Mouse (Mus musculus): ENCODE data around the gene Myb. TPM values are rescaled to one million over a fixed set of nuclear protein-coding genes. Genes with fewer than 3 reads are reported as not detected.

Gene Myb
- total and polyA plus RNA-seq, 3 experiments = 11.1 to 24.0 (median 19.1) TPM

GRCm38 (mm10) chr10:21156953-21157499, 3.8 kb downstream of the Myb start:
- Histone ChIP-seq H3K9ac (ENCODE audit: insufficient read depth, low read depth) (no peak overlapping the region), H3K4me3 (replicated peaks in 1 of 3; ENCODE audit: low read depth in 2 of 3, low read length in 2 of 3, poor library complexity in 1 of 3) (no peak overlapping the region), H3K27ac (ENCODE audit: insufficient read depth, low read depth) (no peak overlapping the region), H3K27me3 (replicated peaks) (no peaks in the 10 kb centered on the region), H3K36me3 (replicated peaks in 1 of 2; ENCODE audit: control insufficient read depth in 1 of 2, insufficient read depth in 1 of 2, low read length in 1 of 2) (peaks cover 19 to 36% of the 10 kb centered on the region in 2 experiments), H3K4me1 (ENCODE audit: control insufficient read depth in 1 of 2, insufficient read depth in 2 of 2) (peaks cover 6 to 61% of the 10 kb centered on the region in 2 experiments), H3K79me2 (replicated peaks; ENCODE audit: control insufficient read depth, extremely low read depth, insufficient read depth, poor library complexity, severe bottlenecking) (peaks cover 15% of the 10 kb centered on the region), H3K4me2 (ENCODE audit: insufficient read depth, low read depth, poor library complexity, severe bottlenecking) (no peak overlapping the region), H3K9me3 (replicated peaks; ENCODE audit: low read length) (peaks cover under 1% of the 10 kb centered on the region)
- peak; percentile 45 for DNase-seq (ENCODE audit: extremely low read depth)
- dilution Hi-C loops (cut with MboI; ENCODE audit: extremely low pct_ligation_motif_present, extremely low pct_unique_long_range_greater_than_20kb, low sequenced_read_pairs) (no loop called here), in situ Hi-C loops (cut with MboI; ENCODE audit: low pct_ligation_motif_present, low pct_unique_long_range_greater_than_20kb, low sequenced_read_pairs) (no loop called here)
- TF ChIP-seq ZNF384 (IDR thresholded peaks at IDR 0.05; ENCODE audit: low read depth, low read length) (peak; percentile 54; the same call in 1 of the 2 replicates), TBP (conservative IDR thresholded peaks at IDR 0.05; ENCODE audit: low read depth, low read length) (no peak), CHD1 (IDR thresholded peaks at IDR 0.05; ENCODE audit: low read depth, low read length) (0 out of 2 replicates have a peak, but pooled peaks have one; percentile 11), TCF12 (IDR thresholded peaks at IDR 0.05; ENCODE audit: low read depth, low read length) (no peak), IRF4 (IDR thresholded peaks at IDR 0.05; ENCODE audit: low read depth, low read length) (0 out of 2 replicates have a peak, but pooled peaks have one; percentile 14), HCFC1 (IDR thresholded peaks at IDR 0.05; ENCODE audit: low read depth, low read length) (no peak), UBTF (IDR thresholded peaks at IDR 0.05; ENCODE audit: low read depth, low read length) (no peak), BHLHE40 (IDR thresholded peaks at IDR 0.05; ENCODE audit: low read depth, low read length) (peak; percentile 20; the same call in 1 of the 2 replicates), MXI1 (IDR thresholded peaks at IDR 0.05; ENCODE audit: low read depth, low read length) (peak; percentile 82; the same call in 1 of the 2 replicates), MYC (IDR thresholded peaks at IDR 0.05; ENCODE audit: low read depth, low read length) (peak; percentile 56; the same call in 1 of the 2 replicates), USF1 (IDR thresholded peaks at IDR 0.05; ENCODE audit: low read depth, low read length) (no peak), MAX (IDR thresholded peaks at IDR 0.05; ENCODE audit: low read length) (peak; percentile 59; the same call in 1 of the 2 replicates)

DNA sequence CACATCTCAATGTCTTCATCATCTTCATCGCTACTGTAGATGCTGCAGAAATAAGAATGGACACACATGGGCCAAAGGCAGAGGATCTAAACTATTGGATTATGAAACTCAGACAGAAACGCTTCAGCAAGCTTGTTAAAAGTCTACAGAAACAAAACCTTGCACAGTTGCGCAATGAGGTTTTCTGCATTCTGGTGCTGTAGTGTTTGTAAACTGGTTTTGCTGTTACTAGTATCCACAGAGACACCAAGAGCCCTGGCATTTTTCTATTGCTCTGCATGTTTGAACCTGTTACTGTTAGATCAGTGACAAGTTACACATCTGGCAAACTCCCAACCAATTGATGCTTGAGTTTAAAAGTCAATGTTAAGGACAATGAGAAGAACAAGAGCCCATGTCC, 4.4 kb downstream of the Myb start:
- dilution Hi-C loops (cut with MboI; ENCODE audit: extremely low pct_ligation_motif_present, extremely low pct_unique_long_range_greater_than_20kb, low sequenced_read_pairs) (no loop called here), in situ Hi-C loops (cut with MboI; ENCODE audit: low pct_ligation_motif_present, low pct_unique_long_range_greater_than_20kb, low sequenced_read_pairs) (no loop called here)
- Histone ChIP-seq H3K4me1 (ENCODE audit: control insufficient read depth in 1 of 2, insufficient read depth in 2 of 2) (peaks cover 9 to 61% of the 10 kb centered on the region in 2 experiments), H3K4me3 (replicated peaks in 1 of 3; ENCODE audit: low read depth in 2 of 3, low read length in 2 of 3, poor library complexity in 1 of 3) (no peak overlapping the region), H3K79me2 (replicated peaks; ENCODE audit: control insufficient read depth, extremely low read depth, insufficient read depth, poor library complexity, severe bottlenecking) (peaks cover 15% of the 10 kb centered on the region), H3K27ac (ENCODE audit: insufficient read depth, low read depth) (no peak overlapping the region), H3K9me3 (replicated peaks; ENCODE audit: low read length) (peaks cover 2% of the 10 kb centered on the region), H3K9ac (ENCODE audit: insufficient read depth, low read depth) (no peak overlapping the region), H3K4me2 (ENCODE audit: insufficient read depth, low read depth, poor library complexity, severe bottlenecking) (no peak overlapping the region; the same call in 1 of the 2 replicates), H3K27me3 (replicated peaks) (no peaks in the 10 kb centered on the region), H3K36me3 (replicated peaks in 1 of 2; ENCODE audit: control insufficient read depth in 1 of 2, insufficient read depth in 1 of 2, low read length in 1 of 2) (peaks cover 21 to 39% of the 10 kb centered on the region in 2 experiments)
- no peak for DNase-seq (ENCODE audit: extremely low read depth)
- TF ChIP-seq USF2 (conservative IDR thresholded peaks at IDR 0.05; ENCODE audit: low read depth, low read length) (no peak), NRF1 (IDR thresholded peaks at IDR 0.05; ENCODE audit: low read depth, low read length) (no peak), BHLHE40 (IDR thresholded peaks at IDR 0.05; ENCODE audit: low read depth, low read length) (no peak), TCF12 (IDR thresholded peaks at IDR 0.05; ENCODE audit: low read depth, low read length) (no peak), MYC (IDR thresholded peaks at IDR 0.05; ENCODE audit: low read depth, low read length) (no peak), MAX (IDR thresholded peaks at IDR 0.05; ENCODE audit: low read length) (no peak), ZC3H11A (IDR thresholded peaks at IDR 0.05; ENCODE audit: low read depth, low read length) (no peak), USF1 (IDR thresholded peaks at IDR 0.05; ENCODE audit: low read depth, low read length) (no peak), E2F4 (IDR thresholded peaks at IDR 0.05; ENCODE audit: insufficient replicate concordance, low read depth, low read length) (no peak), POLR2AphosphoS2 (IDR thresholded peaks at IDR 0.05; ENCODE audit: low read depth, low read length) (no peak), NELFE (IDR thresholded peaks at IDR 0.05; ENCODE audit: low read depth, low read length) (no peak)
